Mouse (Mus musculus) monocyte, adult 59 days (primary cell): Measurements from ENCODE around the gene Otx2. TPM values are rescaled to one million over a fixed set of nuclear protein-coding genes. Genes with fewer than 3 reads are reported as not detected.

Experiments
- total RNA-seq, 2 experiments: library from RNA; stranded (reverse); gene quantifications; one replicate each; pipeline ENCODE4 v1.2.4; 2023

The Otx2 gene
- not detected for total RNA-seq

GRCm38 (mm10) chr14:48673541-48673940 lies at the start of gene Otx2:
Gene Otx2 (minus strand): TSS chr14:48673819.

Other genes starting within 250 kb of the Otx2 start
- gene Tmem260, start 227.7 kb downstream of the Otx2 start, total RNA-seq, result 10 to 100 TPM; 25.3 to 31.6 TPM